Mouse (Mus musculus): ENCODE measurements around the gene Atf7ip. TPM values are rescaled to one million over a fixed set of nuclear protein-coding genes. Genes with fewer than 3 reads are reported as not detected.
A peak's percentile ranks its signal among the peaks of the same experiment; 100 is the strongest.

The Atf7ip gene
- polyA plus RNA-seq, 1 experiment from 2014 or later: 49.7 TPM

DNA sequence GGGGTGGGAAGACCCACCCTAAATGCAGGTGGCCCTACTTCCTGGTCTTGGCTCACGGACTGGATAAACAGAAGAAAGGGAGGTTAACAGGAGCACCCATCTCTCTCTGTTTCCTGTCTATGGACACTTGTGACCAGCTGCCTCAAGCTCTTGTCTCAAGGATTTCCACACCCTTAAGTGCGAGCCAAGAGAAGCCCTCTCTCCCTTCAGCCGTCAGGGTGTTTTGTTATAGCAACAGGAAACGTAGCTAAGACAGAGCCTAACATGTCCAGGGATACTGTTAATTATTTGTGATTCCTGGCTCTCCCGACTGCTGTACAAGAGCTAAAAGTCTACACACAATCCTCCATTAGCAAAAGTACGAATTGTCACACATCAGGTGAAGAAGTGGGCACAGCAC lies 127.8 kb downstream of the Atf7ip start:
- 56% methylated on average over 6 of the region's 6 CpGs for WGBS (ENCODE audit: insufficient replicate concordance)

DNA sequence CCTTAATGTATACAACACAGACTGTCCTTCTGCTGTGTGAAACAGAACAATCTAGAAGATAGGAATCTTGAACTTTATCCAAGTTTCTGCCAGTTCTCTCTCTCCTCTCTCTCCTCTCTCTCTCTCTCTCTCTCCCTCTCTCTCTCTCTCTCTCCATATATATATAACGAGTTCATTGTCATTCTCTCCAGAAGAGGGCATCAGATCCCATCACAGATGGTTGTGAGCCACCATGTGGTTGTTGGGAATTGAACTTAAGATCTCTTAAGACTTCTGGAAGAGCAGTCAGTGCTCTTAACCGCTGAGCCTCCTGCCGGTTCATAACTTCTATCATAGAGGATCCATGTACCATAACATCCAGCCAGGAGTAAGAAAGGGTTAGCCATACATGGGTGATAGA lies 129.0 kb downstream of the Atf7ip start:
- WGBS (ENCODE audit: insufficient replicate concordance): 59% methylated on average over 3 of the region's 3 CpGs
- ATAC-seq (replicated peaks; ENCODE audit: insufficient number of reproducible peaks, low FRiP score, low TSS enrichment): no peak

More for the DNA sequence above, 127.8 kb downstream of the Atf7ip start:
- Histone ChIP-seq H3K36me3 (ENCODE audit: control insufficient read depth, insufficient read depth, low read length) (no peaks in the 10 kb centered on the region), H3K4me3 (ENCODE audit: low read depth, low read length) (no peak overlapping the region), H3K9ac (ENCODE audit: low read depth, low read length) (no peak overlapping the region), H3K27ac (ENCODE audit: low read depth, low read length) (no peak overlapping the region), H3K4me1 (ENCODE audit: control insufficient read depth, insufficient read depth, low read length) (peaks cover 3% of the 10 kb centered on the region; the same call in 1 of the 2 replicates), H3K4me2 (no peak overlapping the region; the same call in 1 of the 2 replicates), H3K27me3 (ENCODE audit: control insufficient read depth, insufficient read depth, low read length) (no peaks in the 10 kb centered on the region), H3K9me3 (replicated peaks; ENCODE audit: control insufficient read depth, low read length) (no peaks in the 10 kb centered on the region)
- no peak for ATAC-seq (replicated peaks; ENCODE audit: insufficient number of reproducible peaks, low FRiP score, low TSS enrichment)

DNA sequence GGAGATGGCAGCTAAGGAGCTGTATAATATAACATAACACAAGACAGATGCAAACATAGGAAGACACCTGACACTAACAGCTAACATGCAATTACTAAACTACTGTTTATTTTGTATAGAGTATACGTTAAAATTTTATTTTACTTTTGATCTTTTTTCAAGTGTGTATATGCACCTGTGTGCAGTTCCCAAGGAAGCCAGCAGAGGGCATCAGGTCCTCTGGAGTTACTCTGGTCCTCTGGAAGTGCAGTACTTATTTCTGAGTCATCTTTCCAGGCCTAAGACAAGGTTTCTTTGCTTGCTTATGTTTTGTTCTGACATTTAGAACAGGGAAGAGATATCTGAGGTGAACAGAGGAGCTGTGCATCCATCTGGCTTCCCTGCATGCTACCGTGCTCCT lies 138.2 kb downstream of the Atf7ip start:
- H3K27me3 ChIP-seq (ENCODE audit: control insufficient read depth, insufficient read depth, low read length): no peaks in the 10 kb centered on the region
- H3K4me3 ChIP-seq (ENCODE audit: low read depth, low read length): no peak overlapping the region
- H3K9ac ChIP-seq (ENCODE audit: low read depth, low read length): no peak overlapping the region
- peaks cover 3% of the 10 kb centered on the region; the same call in 1 of the 2 replicates for H3K4me1 ChIP-seq (ENCODE audit: control insufficient read depth, insufficient read depth, low read length)
- no peak for ATAC-seq (replicated peaks; ENCODE audit: insufficient number of reproducible peaks, low FRiP score, low TSS enrichment)
- 83% methylated on average over 2 of the region's 2 CpGs for WGBS (ENCODE audit: insufficient replicate concordance)
- H3K36me3 ChIP-seq (ENCODE audit: control insufficient read depth, insufficient read depth, low read length): no peaks in the 10 kb centered on the region
- no peak overlapping the region for H3K4me2 ChIP-seq
- no peaks in the 10 kb centered on the region; the same call in 1 of the 2 replicates for H3K9me3 ChIP-seq (replicated peaks; ENCODE audit: control insufficient read depth, low read length)
- no peak overlapping the region for H3K27ac ChIP-seq (ENCODE audit: low read depth, low read length)

More for the DNA sequence above, 129.0 kb downstream of the Atf7ip start:
- no peak overlapping the region for H3K27ac ChIP-seq (ENCODE audit: low read depth, low read length)
- H3K4me1 ChIP-seq (ENCODE audit: control insufficient read depth, insufficient read depth, low read length): peaks cover 3% of the 10 kb centered on the region; the same call in 1 of the 2 replicates
- H3K9ac ChIP-seq (ENCODE audit: low read depth, low read length): no peak overlapping the region
- no peaks in the 10 kb centered on the region for H3K36me3 ChIP-seq (ENCODE audit: control insufficient read depth, insufficient read depth, low read length)
- H3K9me3 ChIP-seq (replicated peaks; ENCODE audit: control insufficient read depth, low read length): no peaks in the 10 kb centered on the region
- H3K4me2 ChIP-seq: no peak overlapping the region
- no peak overlapping the region for H3K4me3 ChIP-seq (ENCODE audit: low read depth, low read length)
- H3K27me3 ChIP-seq (ENCODE audit: control insufficient read depth, insufficient read depth, low read length): no peaks in the 10 kb centered on the region

GRCm38 (mm10) chr6:136645754-136646153 lies 139.8 kb downstream of the Atf7ip start:
- H3K9me3 ChIP-seq (replicated peaks; ENCODE audit: control insufficient read depth, low read length): no peaks in the 10 kb centered on the region; the same call in 1 of the 2 replicates
- no peak for ATAC-seq (replicated peaks; ENCODE audit: insufficient number of reproducible peaks, low FRiP score, low TSS enrichment)
- H3K36me3 ChIP-seq (ENCODE audit: control insufficient read depth, insufficient read depth, low read length): no peaks in the 10 kb centered on the region
- H3K27ac ChIP-seq (ENCODE audit: low read depth, low read length): no peak overlapping the region
- WGBS (ENCODE audit: insufficient replicate concordance): 58% methylated on average over 9 of the region's 9 CpGs
- no peak overlapping the region for H3K4me2 ChIP-seq
- no peaks in the 10 kb centered on the region for H3K27me3 ChIP-seq (ENCODE audit: control insufficient read depth, insufficient read depth, low read length)
- peaks cover 3% of the 10 kb centered on the region; the same call in 1 of the 2 replicates for H3K4me1 ChIP-seq (ENCODE audit: control insufficient read depth, insufficient read depth, low read length)
- H3K4me3 ChIP-seq (ENCODE audit: low read depth, low read length): no peak overlapping the region
- H3K9ac ChIP-seq (ENCODE audit: low read depth, low read length): no peak overlapping the region

GRCm38 (mm10) chr6:136646207-136646606 lies 140.2 kb downstream of the Atf7ip start:
- H3K4me1 ChIP-seq (ENCODE audit: control insufficient read depth, insufficient read depth, low read length): peaks cover 3% of the 10 kb centered on the region; the same call in 1 of the 2 replicates
- no peak overlapping the region for H3K27ac ChIP-seq (ENCODE audit: low read depth, low read length)
- H3K4me2 ChIP-seq: no peak overlapping the region
- 49% methylated on average over 6 of the region's 6 CpGs for WGBS (ENCODE audit: insufficient replicate concordance)
- no peak for ATAC-seq (replicated peaks; ENCODE audit: insufficient number of reproducible peaks, low FRiP score, low TSS enrichment)
- no peaks in the 10 kb centered on the region for H3K36me3 ChIP-seq (ENCODE audit: control insufficient read depth, insufficient read depth, low read length)
- H3K27me3 ChIP-seq (ENCODE audit: control insufficient read depth, insufficient read depth, low read length): no peaks in the 10 kb centered on the region
- H3K9me3 ChIP-seq (replicated peaks; ENCODE audit: control insufficient read depth, low read length): no peaks in the 10 kb centered on the region; the same call in 1 of the 2 replicates
- no peak overlapping the region for H3K9ac ChIP-seq (ENCODE audit: low read depth, low read length)
- H3K4me3 ChIP-seq (ENCODE audit: low read depth, low read length): no peak overlapping the region

DNA sequence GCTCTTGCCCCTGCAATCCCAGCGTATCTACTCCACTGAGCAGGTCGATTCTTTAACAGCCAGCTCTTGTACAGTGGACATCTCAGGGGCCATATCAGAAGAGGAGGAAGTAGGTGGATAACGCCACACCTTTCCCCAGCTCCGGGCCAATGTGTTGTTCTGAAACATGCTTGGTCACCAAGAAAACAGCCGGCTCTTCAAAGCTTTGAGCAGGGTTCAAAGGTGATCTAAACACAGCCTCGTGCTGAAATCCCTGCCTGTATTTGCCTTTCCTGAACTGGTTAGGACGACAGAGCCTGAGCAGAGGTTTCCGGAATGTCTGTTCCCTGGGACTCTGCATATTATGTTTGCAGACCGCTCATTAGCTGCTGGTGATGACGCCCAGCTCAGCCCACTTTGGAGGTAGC lies 141.5 kb downstream of the Atf7ip start:
- H3K4me1 ChIP-seq (ENCODE audit: control insufficient read depth, insufficient read depth, low read length): peaks cover 4% of the 10 kb centered on the region; the same call in 1 of the 2 replicates
- no peak overlapping the region for H3K9ac ChIP-seq (ENCODE audit: low read depth, low read length)
- no peaks in the 10 kb centered on the region; the same call in 1 of the 2 replicates for H3K9me3 ChIP-seq (replicated peaks; ENCODE audit: control insufficient read depth, low read length)
- no peaks in the 10 kb centered on the region for H3K27me3 ChIP-seq (ENCODE audit: control insufficient read depth, insufficient read depth, low read length)
- 0 out of 2 replicates have a peak, but pooled peaks have one; percentile 31 for ATAC-seq (replicated peaks; ENCODE audit: insufficient number of reproducible peaks, low FRiP score, low TSS enrichment)
- no peak overlapping the region for H3K4me2 ChIP-seq
- H3K4me3 ChIP-seq (ENCODE audit: low read depth, low read length): no peak overlapping the region
- H3K27ac ChIP-seq (ENCODE audit: low read depth, low read length): no peak overlapping the region
- 61% methylated on average over 10 of the region's 10 CpGs for WGBS (ENCODE audit: insufficient replicate concordance)
- no peaks in the 10 kb centered on the region for H3K36me3 ChIP-seq (ENCODE audit: control insufficient read depth, insufficient read depth, low read length)

GRCm38 (mm10) chr6:136650664-136651063 lies 144.7 kb downstream of the Atf7ip start:
- no peak overlapping the region for H3K9ac ChIP-seq (ENCODE audit: low read depth, low read length)
- no peaks in the 10 kb centered on the region for H3K27me3 ChIP-seq (ENCODE audit: control insufficient read depth, insufficient read depth, low read length)
- peaks cover 10% of the 10 kb centered on the region; the same call in 1 of the 2 replicates for H3K4me1 ChIP-seq (ENCODE audit: control insufficient read depth, insufficient read depth, low read length)
- no peak overlapping the region for H3K4me2 ChIP-seq
- no peak overlapping the region for H3K27ac ChIP-seq (ENCODE audit: low read depth, low read length)
- no peaks in the 10 kb centered on the region for H3K36me3 ChIP-seq (ENCODE audit: control insufficient read depth, insufficient read depth, low read length)
- WGBS (ENCODE audit: insufficient replicate concordance): 82% methylated on average over 8 of the region's 8 CpGs
- no peak for ATAC-seq (replicated peaks; ENCODE audit: insufficient number of reproducible peaks, low FRiP score, low TSS enrichment)
- H3K9me3 ChIP-seq (replicated peaks; ENCODE audit: control insufficient read depth, low read length): no peaks in the 10 kb centered on the region; the same call in 1 of the 2 replicates
- no peak overlapping the region for H3K4me3 ChIP-seq (ENCODE audit: low read depth, low read length)

- 43% methylated on average over 5 of the region's 5 CpGs for WGBS (ENCODE audit: insufficient replicate concordance)
- Histone ChIP-seq H3K4me3 (ENCODE audit: low read depth, low read length) (no peak overlapping the region), H3K27ac (ENCODE audit: low read depth, low read length) (no peak overlapping the region), H3K4me1 (ENCODE audit: control insufficient read depth, insufficient read depth, low read length) (peaks cover 7% of the 10 kb centered on the region; the same call in 1 of the 2 replicates), H3K9me3 (replicated peaks; ENCODE audit: control insufficient read depth, low read length) (no peaks in the 10 kb centered on the region), H3K9ac (ENCODE audit: low read depth, low read length) (no peak overlapping the region), H3K36me3 (ENCODE audit: control insufficient read depth, insufficient read depth, low read length) (no peaks in the 10 kb centered on the region), H3K4me2 (no peak overlapping the region), H3K27me3 (ENCODE audit: control insufficient read depth, insufficient read depth, low read length) (no peaks in the 10 kb centered on the region)
- no peak for ATAC-seq (replicated peaks; ENCODE audit: insufficient number of reproducible peaks, low FRiP score, low TSS enrichment)
Observed at GRCm38 (mm10) chr6:136653331-136653730, 147.4 kb downstream of the Atf7ip start.

GRCm38 (mm10) chr6:136654470-136654869 lies 148.5 kb downstream of the Atf7ip start:
- no peak overlapping the region for H3K9ac ChIP-seq (ENCODE audit: low read depth, low read length)
- no peak overlapping the region for H3K4me3 ChIP-seq (ENCODE audit: low read depth, low read length)
- no peaks in the 10 kb centered on the region for H3K9me3 ChIP-seq (replicated peaks; ENCODE audit: control insufficient read depth, low read length)
- peaks cover 7% of the 10 kb centered on the region; the same call in 1 of the 2 replicates for H3K4me1 ChIP-seq (ENCODE audit: control insufficient read depth, insufficient read depth, low read length)
- WGBS (ENCODE audit: insufficient replicate concordance): 89% methylated on average over 20 of the region's 20 CpGs
- H3K36me3 ChIP-seq (ENCODE audit: control insufficient read depth, insufficient read depth, low read length): no peaks in the 10 kb centered on the region
- no peak overlapping the region for H3K4me2 ChIP-seq
- ATAC-seq (replicated peaks; ENCODE audit: insufficient number of reproducible peaks, low FRiP score, low TSS enrichment): no peak
- H3K27me3 ChIP-seq (ENCODE audit: control insufficient read depth, insufficient read depth, low read length): no peaks in the 10 kb centered on the region
- H3K27ac ChIP-seq (ENCODE audit: low read depth, low read length): no peak overlapping the region
